ENCODE assay signal across 8 mouse cellular contexts in genomic region chr5:8659911-8660737, GRCm38 (mm10). TPM values are rescaled to one million over a fixed set of nuclear protein-coding genes. Genes with fewer than 3 reads are reported as not detected.
DNase-seq lines count a peak whose midpoint lies in the region; ATAC-seq and TF ChIP-seq lines count a peak whose summit lies in the region.

TSS of gene Abcb1a (plus strand) at chr5:8660077.

- no peak for TF ChIP-seq CTCF in heart, adult 2 months (IDR thresholded peaks at IDR 0.05)
- no peak for TF ChIP-seq CTCF in liver, adult 2 months (IDR thresholded peaks at IDR 0.05; ENCODE audit: low read depth, low read length)

- peak within 1 kb of the TSS; percentile 43; the same call in 1 of the 2 replicates for H3K9ac ChIP-seq in heart, adult 2 months (ENCODE audit: low read depth, low read length)
- H3K9ac ChIP-seq in liver, adult 2 months (ENCODE audit: low read depth, low read length) = peak within 1 kb of the TSS; percentile 17
- H3K9ac ChIP-seq in midbrain, embryonic 16.5 days (ENCODE audit: low read depth, low read length) = peak within 1 kb of the TSS; percentile 66
- H3K9ac ChIP-seq in stomach, embryonic 14.5 days (replicated peaks; ENCODE audit: low read depth, low read length) = peak within 1 kb of the TSS; percentile 11; the same call in 1 of the 2 replicates

- TF ChIP-seq EP300 in heart, adult 2 months (IDR thresholded peaks at IDR 0.05; ENCODE audit: insufficient read depth, low read depth, low read length) = no peak

- no peaks in the 10 kb centered on the region for H3K9me3 ChIP-seq in midbrain, embryonic 16.5 days (replicated peaks; ENCODE audit: control insufficient read depth, low read length, poor library complexity, severe bottlenecking)
- H3K9me3 ChIP-seq in stomach, embryonic 14.5 days (ENCODE audit: control insufficient read depth, low read depth, low read length) = no peaks in the 10 kb centered on the region

- H3K4me2 ChIP-seq in midbrain, embryonic 16.5 days (ENCODE audit: low read length) = peak within 1 kb of the TSS; percentile 93
- peak within 1 kb of the TSS; percentile 72 for H3K4me2 ChIP-seq in stomach, embryonic 14.5 days (replicated peaks; ENCODE audit: low read depth, low read length)

- 0 out of 2 replicates have a peak, but pooled peaks cover 2% of the 10 kb centered on the region for H3K36me3 ChIP-seq in heart, adult 2 months (ENCODE audit: control insufficient read depth, insufficient read depth, low read length)
- no peaks in the 10 kb centered on the region for H3K36me3 ChIP-seq in liver, adult 2 months (ENCODE audit: control insufficient read depth, insufficient read depth, low read length)
- H3K36me3 ChIP-seq in midbrain, embryonic 16.5 days (ENCODE audit: control insufficient read depth, insufficient read depth, low read length) = no peaks in the 10 kb centered on the region
- H3K36me3 ChIP-seq in stomach, embryonic 14.5 days (ENCODE audit: control insufficient read depth, insufficient read depth, low read length) = no peaks in the 10 kb centered on the region

- H3K4me1 ChIP-seq in heart, adult 2 months (ENCODE audit: control insufficient read depth, insufficient read depth, low read length) = no peaks in the 10 kb centered on the region; the same call in 1 of the 2 replicates
- H3K4me1 ChIP-seq in liver, adult 2 months (ENCODE audit: control insufficient read depth, insufficient read depth, low read length) = 0 out of 2 replicates have a peak, but pooled peaks cover 2% of the 10 kb centered on the region
- peaks cover 3% of the 10 kb centered on the region; the same call in 1 of the 2 replicates for H3K4me1 ChIP-seq in midbrain, embryonic 16.5 days (ENCODE audit: control insufficient read depth, insufficient read depth, low read length)
- no peaks in the 10 kb centered on the region for H3K4me1 ChIP-seq in stomach, embryonic 14.5 days (ENCODE audit: control insufficient read depth, insufficient read depth, low read length)

- no peak within 1 kb of the TSS for H3K27ac ChIP-seq in heart, adult 2 months
- no peak within 1 kb of the TSS for H3K27ac ChIP-seq in liver, adult 2 months (replicated peaks; ENCODE audit: insufficient read depth, low read depth, low read length)
- H3K27ac ChIP-seq in midbrain, embryonic 16.5 days (ENCODE audit: low read length) = no peak within 1 kb of the TSS
- H3K27ac ChIP-seq in stomach, embryonic 14.5 days (ENCODE audit: low read length) = no peak within 1 kb of the TSS

- peak within 1 kb of the TSS; percentile 42 for H3K4me3 ChIP-seq in heart, adult 2 months
- H3K4me3 ChIP-seq in liver, adult 2 months (ENCODE audit: insufficient read depth, low read depth, low read length) = peak within 1 kb of the TSS; percentile 63
- peak within 1 kb of the TSS; percentile 51 for H3K4me3 ChIP-seq in midbrain, embryonic 16.5 days (ENCODE audit: low read depth, low read length)
- H3K4me3 ChIP-seq in stomach, embryonic 14.5 days (ENCODE audit: low read depth, low read length) = peak within 1 kb of the TSS; percentile 39

- no peaks in the 10 kb centered on the region for H3K27me3 ChIP-seq in heart, adult 2 months (ENCODE audit: control insufficient read depth, insufficient read depth, low read length)
- H3K27me3 ChIP-seq in liver, adult 2 months (ENCODE audit: control insufficient read depth, insufficient read depth, low read length) = no peaks in the 10 kb centered on the region
- H3K27me3 ChIP-seq in midbrain, embryonic 16.5 days (ENCODE audit: control insufficient read depth, insufficient read depth, low read depth, low read length) = no peaks in the 10 kb centered on the region
- H3K27me3 ChIP-seq in stomach, embryonic 14.5 days (ENCODE audit: control insufficient read depth, insufficient read depth, low read length) = no peaks in the 10 kb centered on the region

- DNase-seq in ovary, adult 18-20 months (ENCODE audit: low spot score) = peak; percentile 24
- DNase-seq in ovary, postnatal 10 days (ENCODE audit: low spot score) = no peak
- DNase-seq in embryo, embryonic 9.5 days (ENCODE audit: extremely low spot score) = peak; percentile 33
- peak; percentile 45 for DNase-seq in heart, adult 2 months
- DNase-seq in kidney, adult 18-20 months = peak; percentile 69
- DNase-seq in liver, adult 2 months (ENCODE audit: extremely low read depth, low read depth, low spot score) = peak; percentile 95

- WGBS in heart, adult 2 months = 4% methylated on average over 37 of the region's 37 CpGs
- 2% methylated on average over 37 of the region's 37 CpGs for WGBS in liver, adult 2 months
- WGBS in midbrain, embryonic 16.5 days = 6% methylated on average over 37 of the region's 37 CpGs
- WGBS in stomach, embryonic 14.5 days = 4% methylated on average over 37 of the region's 37 CpGs

- ATAC-seq in midbrain, embryonic 16.5 days = peak; percentile 80
- ATAC-seq in stomach, embryonic 14.5 days (ENCODE audit: insufficient number of reproducible peaks, insufficient read depth, low FRiP score, low read depth) = peak; percentile 69

- no peaks in the 10 kb centered on the region for H3K79me2 ChIP-seq in heart, adult 2 months (replicated peaks; ENCODE audit: control insufficient read depth, insufficient read depth, low read length)
- no peaks in the 10 kb centered on the region for H3K79me2 ChIP-seq in liver, adult 2 months (ENCODE audit: control insufficient read depth, insufficient read depth, low read length)

- intact Hi-C loops in heart, adult 2 months (cut with DNase I) = no loop called here

- no peak for TF ChIP-seq POLR2A in heart, adult 2 months (IDR thresholded peaks at IDR 0.05; ENCODE audit: insufficient read depth, low read depth, low read length)
- no peak for TF ChIP-seq POLR2A in liver, adult 2 months (IDR thresholded peaks at IDR 0.05; ENCODE audit: extremely low read depth, insufficient read depth, low read length)

RNA-seq across cellular contexts. Expression of gene Abcb1a, which starts in this region (rescaled TPM):
- 10 to 100 TPM in 1 of 2 experiments, 1 to 10 TPM in 1; 8.3 to 11.0 TPM for total RNA-seq in heart, adult 2 months (2021)
- 6.3 and 9.8 TPM in 2 replicates for polyA plus RNA-seq in heart, adult 2 months (2012; rRNA removed)
- total RNA-seq in liver, adult 2 months (2014; rRNA removed) = 8.9 and 12.5 TPM in 2 replicates
- 2.1 and 2.2 TPM in 2 replicates for polyA plus RNA-seq in liver, adult 2 months (2012; rRNA removed)
- 2.1 TPM in 2 replicates for polyA plus RNA-seq in midbrain, embryonic 16.5 days (2015; fragmentation: Nextera tagmentation; extraction: Ambion mirVana)
- polyA plus RNA-seq in stomach, embryonic 14.5 days (2014; fragmentation: Nextera tagmentation; extraction: Ambion mirVana) = 0.59 and 0.91 TPM in 2 replicates

Comparison
In these comparisons a context has a peak if more than half of its experiments do, and no peak if none do; other contexts are left out.
1. Peak in ATAC-seq, H3K4me3 ChIP-seq, H3K9ac ChIP-seq and H3K4me2 ChIP-seq in stomach, embryonic 14.5 days; RNA of the gene not detected or under 1 TPM.
2. H3K9ac ChIP-seq: peak in every context shown above with its lines; median percentile 66 in midbrain, embryonic 16.5 days; 43 in heart, adult 2 months; 17 in liver, adult 2 months; 11 in stomach, embryonic 14.5 days.